Mouse (Mus musculus) myocyte (in vitro differentiated cells): ENCODE results near the gene Nup214.

Experiments
- CEBPB ChIP-seq: IDR thresholded peaks from 2 replicates; pipeline ENCODE4 v1.6.1; 2011; ENCODE audit warnings: mild to moderate bottlenecking, moderate library complexity; ENCODE audit not compliant: poor library complexity, insufficient read depth, severe bottlenecking
- E2F4 ChIP-seq: IDR thresholded peaks from one replicate; pipeline ENCODE4 v1.6.1; 2011; ENCODE audit warnings: mild to moderate bottlenecking, control low read depth, moderate library complexity; ENCODE audit not compliant: insufficient read depth
- MAX ChIP-seq: IDR thresholded peaks from one replicate; pipeline ENCODE4 v1.6.1; 2011; ENCODE audit warnings: low read depth, mild to moderate bottlenecking, control low read depth
- MYOD1 ChIP-seq, 3 experiments: IDR thresholded peaks; one replicate each; pipeline ENCODE4 v1.6.1; 2011; ENCODE audit warnings: control low read depth in 2 of 3, low read depth in 2 of 3, mild to moderate bottlenecking in 2 of 3, moderate library complexity in 1 of 3; ENCODE audit not compliant: insufficient read length in 2 of 3, control insufficient read depth in 1 of 3
- MYOG ChIP-seq, 3 experiments: IDR thresholded peaks; one replicate each; pipeline ENCODE4 v1.6.1; 2011; ENCODE audit warnings: control low read depth in 2 of 3, low read depth in 2 of 3, mild to moderate bottlenecking in 2 of 3; ENCODE audit not compliant: insufficient read length in 2 of 3, control insufficient read depth in 1 of 3, insufficient read depth in 1 of 3
- POLR2A ChIP-seq: IDR thresholded peaks from one replicate; pipeline ENCODE4 v1.6.1; 2011; ENCODE audit warnings: low read depth, mild to moderate bottlenecking, control low read depth, moderate library complexity; ENCODE audit not compliant: insufficient read length
- POLR2AphosphoS2 ChIP-seq: IDR thresholded peaks from one replicate; pipeline ENCODE4 v1.6.1; 2011; ENCODE audit warnings: low read depth, control low read depth; ENCODE audit not compliant: insufficient read length
- REST ChIP-seq: IDR thresholded peaks from one replicate; pipeline ENCODE4 v1.6.1; 2011; ENCODE audit warnings: mild to moderate bottlenecking, control low read depth, moderate library complexity; ENCODE audit not compliant: insufficient read depth, insufficient read length
- TCF12 ChIP-seq: IDR thresholded peaks from one replicate; pipeline ENCODE4 v1.6.1; 2011; ENCODE audit warnings: mild to moderate bottlenecking, control low read depth; ENCODE audit not compliant: poor library complexity, insufficient read depth, severe bottlenecking
- TCF3 ChIP-seq: IDR thresholded peaks from one replicate; pipeline ENCODE4 v1.6.1; 2011; ENCODE audit warnings: low read depth, control low read depth; ENCODE audit not compliant: insufficient read length
- USF1 ChIP-seq: IDR thresholded peaks from one replicate; pipeline ENCODE4 v1.6.1; 2011; ENCODE audit warnings: low read depth, mild to moderate bottlenecking, control low read depth, moderate library complexity

DNA sequence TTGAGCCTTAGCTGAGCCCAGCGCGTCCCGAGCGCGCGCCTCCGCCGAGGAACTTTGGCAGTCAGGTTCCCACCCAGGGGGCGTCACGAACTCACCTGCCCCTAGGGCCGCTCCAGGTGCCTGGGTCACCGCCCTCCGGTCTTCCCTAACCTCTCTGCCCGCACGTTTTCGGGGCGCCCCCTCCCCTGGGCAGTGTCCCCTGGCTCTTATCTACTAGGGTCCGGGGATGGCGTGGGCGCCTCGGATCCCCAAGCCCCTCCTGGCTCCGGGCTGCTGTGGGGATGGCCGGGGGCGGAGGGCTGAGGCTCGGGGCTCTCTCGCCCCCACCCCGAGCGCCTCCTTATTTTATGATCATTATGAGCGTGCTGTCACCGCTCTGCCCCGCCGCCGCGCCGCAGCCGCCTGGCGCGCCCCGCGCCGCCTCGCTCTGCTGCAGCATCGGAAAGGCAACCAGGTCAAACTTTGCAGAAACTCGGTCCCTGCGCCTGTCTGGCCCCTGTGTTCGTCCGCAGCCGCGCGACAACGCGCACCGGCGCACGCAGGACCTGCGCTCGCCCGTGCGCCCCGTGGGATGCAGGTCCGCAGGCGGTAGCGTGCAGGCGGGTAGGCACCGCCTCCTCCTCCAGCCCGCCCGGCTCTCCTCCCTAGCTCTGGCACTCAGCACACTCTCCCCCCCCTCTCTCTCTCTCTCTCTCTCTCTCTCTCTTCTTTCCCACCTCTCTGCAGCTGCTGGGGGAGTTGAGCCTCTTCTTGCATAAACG, 110.1 kb downstream of the Nup214 start, which contains the start of gene Fam78a:
- peak; percentile 22 for TF ChIP-seq POLR2A
- TF ChIP-seq CEBPB, result no peak
- no peak for TF ChIP-seq USF1
- no peak for TF ChIP-seq TCF12
- TF ChIP-seq REST, result no peak
- TF ChIP-seq MYOG (IDR thresholded peaks at IDR 0.05; ENCODE audit: control insufficient read depth in 1 of 3, insufficient read depth in 1 of 3, insufficient read length in 2 of 3, low read depth in 2 of 3), result peak in 2 of 3 experiments; percentile 9 to 11
- TF ChIP-seq MYOD1 (IDR thresholded peaks at IDR 0.05; ENCODE audit: control insufficient read depth in 1 of 3, insufficient read length in 2 of 3, low read depth in 2 of 3), result no peak
- TF ChIP-seq MAX, result no peak
- TF ChIP-seq TCF3, result no peak
- TF ChIP-seq E2F4, result no peak
- TF ChIP-seq POLR2AphosphoS2, result no peak
